Mouse (Mus musculus) ES-E14 (cell line): ENCODE results near the gene Arhgap19. TPM values are rescaled to one million over a fixed set of nuclear protein-coding genes. Genes with fewer than 3 reads are reported as not detected.

ENCODE experiments used
- DNase-seq: peaks from one replicate; pipeline ENCODE4 v3.0.0-alpha.2; 2013; ENCODE audit warnings: low read depth, low spot score
- H3K27ac ChIP-seq: 2 replicates; pipeline ENCODE4 v1.5.1; 2012; ENCODE audit warnings: low read depth, mild to moderate bottlenecking, low read length, moderate library complexity, mixed read lengths; ENCODE audit not compliant: poor library complexity, insufficient read depth, severe bottlenecking
- H3K36me3 ChIP-seq: 2 replicates; pipeline ENCODE4 v1.6.1; 2012; ENCODE audit warnings: mild to moderate bottlenecking, low read length, moderate library complexity, mixed read lengths; ENCODE audit not compliant: control insufficient read depth, poor library complexity, insufficient read depth, severe bottlenecking
- H3K4me1 ChIP-seq, 2 experiments: fragments of 150-350 bp in 1 of 2; sonication (generic) in 1 of 2; 2 replicates each; pipeline ENCODE4 v1.6.1; 2012; ENCODE audit warnings: low read length in 2 of 2, mild to moderate bottlenecking in 1 of 2, mixed read lengths in 1 of 2; ENCODE audit not compliant: control insufficient read depth in 2 of 2, insufficient read depth in 2 of 2, poor library complexity in 1 of 2
- H3K4me3 ChIP-seq, 2 experiments: fragments of 150-350 bp in 1 of 2; sonication (generic) in 1 of 2; 2 replicates each; pipeline ENCODE4 v1.5.1; 2012; ENCODE audit warnings: low read length in 2 of 2, low read depth in 1 of 2, mild to moderate bottlenecking in 1 of 2, mixed read lengths in 1 of 2; ENCODE audit not compliant: insufficient read depth in 1 of 2, poor library complexity in 1 of 2, severe bottlenecking in 1 of 2
- H3K9ac ChIP-seq: 2 replicates; pipeline ENCODE4 v1.6.1; 2012; ENCODE audit warnings: low read depth, mild to moderate bottlenecking, low read length, mixed read lengths; ENCODE audit not compliant: poor library complexity, insufficient read depth, severe bottlenecking
- H3K9me3 ChIP-seq: fragments of 150-350 bp; sonication (generic); 2 replicates; pipeline ENCODE4 v1.6.1; 2012; ENCODE audit warnings: low read depth, mild to moderate bottlenecking, low read length; ENCODE audit not compliant: control insufficient read depth, insufficient read depth
- CHD2 ChIP-seq: IDR thresholded peaks from 2 replicates; pipeline ENCODE4 v1.6.1; 2014; ENCODE audit warnings: mild to moderate bottlenecking, low read depth, low read length, inconsistent platforms
- HCFC1 ChIP-seq: IDR thresholded peaks from 2 replicates; pipeline ENCODE4 v1.6.1; 2012; ENCODE audit warnings: low read length, inconsistent platforms, borderline replicate concordance; ENCODE audit not compliant: insufficient read depth
- MAFK ChIP-seq: IDR thresholded peaks from 2 replicates; pipeline ENCODE4 v1.6.1; 2014; ENCODE audit warnings: mild to moderate bottlenecking, low read depth, low read length, inconsistent platforms; ENCODE audit not compliant: insufficient read depth
- ZC3H11A ChIP-seq: IDR thresholded peaks from 2 replicates; pipeline ENCODE4 v1.6.1; 2012; ENCODE audit warnings: low read depth, mild to moderate bottlenecking, inconsistent platforms, low read length, borderline replicate concordance
- ZNF384 ChIP-seq: IDR thresholded peaks from 2 replicates; pipeline ENCODE4 v1.6.1; 2012; ENCODE audit warnings: low read depth, low read length, inconsistent platforms
- in situ Hi-C, 2 experiments: fragments of 600-800 bp; cut with MboI; formaldehyde crosslinking; loops; one replicate each; pipeline ENCODE4 v1.15.1; 2025; ENCODE audit warnings: low sequenced_read_pairs in 2 of 2, inconsistent platforms in 1 of 2; ENCODE audit not compliant: unreplicated experiment in 2 of 2
- total RNA-seq: library from RNA; depleted of rRNA; stranded (reverse); fragments of 300-350 nt; gene quantifications from 2 replicates; pipeline ENCODE4 v1.2.3, GENCODE M21; 2012

The Arhgap19 gene
- total RNA-seq, 1 experiment = 31.7 TPM

DNA sequence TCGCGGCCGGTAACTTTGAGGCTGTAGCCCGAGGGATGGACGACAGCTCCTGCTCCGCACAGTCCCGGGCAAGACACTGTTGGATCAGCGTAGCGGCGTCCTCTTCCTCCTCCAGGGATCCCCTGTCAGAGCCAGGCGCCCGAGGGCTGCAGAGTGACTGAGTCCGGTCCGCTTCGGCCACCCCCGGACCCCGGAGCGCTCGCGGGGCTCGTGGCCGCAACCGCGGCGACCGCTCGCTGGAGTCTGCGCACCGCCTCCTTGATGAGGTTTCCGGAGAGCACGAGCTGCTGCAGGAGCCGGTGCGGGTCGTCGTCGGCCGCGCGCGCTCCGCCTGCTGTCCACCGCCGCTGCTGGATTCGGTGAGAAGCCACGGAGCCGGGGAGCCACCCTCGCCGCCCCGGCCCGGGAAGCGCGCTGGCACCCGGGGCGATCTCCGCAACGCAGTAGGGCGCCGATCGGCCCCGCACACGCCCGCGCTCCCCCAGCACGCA lies 45.3 kb upstream of the Arhgap19 start:
- no peak for DNase-seq
- H3K36me3 ChIP-seq = no peaks in the 10 kb centered on the region
- H3K9me3 ChIP-seq = no peaks in the 10 kb centered on the region
- peaks cover 0 to 17% of the 10 kb centered on the region in 2 experiments; a peak in 2 of 4 replicates for H3K4me1 ChIP-seq
- peak overlapping the region; percentile 60 for H3K9ac ChIP-seq
- no peak for TF ChIP-seq ZC3H11A
- TF ChIP-seq HCFC1 = no peak
- no peak for TF ChIP-seq ZNF384
- peak overlapping the region; percentile 74 to 83 for H3K4me3 ChIP-seq
- in situ Hi-C loops = no loop called here
- no peak overlapping the region for H3K27ac ChIP-seq

DNA sequence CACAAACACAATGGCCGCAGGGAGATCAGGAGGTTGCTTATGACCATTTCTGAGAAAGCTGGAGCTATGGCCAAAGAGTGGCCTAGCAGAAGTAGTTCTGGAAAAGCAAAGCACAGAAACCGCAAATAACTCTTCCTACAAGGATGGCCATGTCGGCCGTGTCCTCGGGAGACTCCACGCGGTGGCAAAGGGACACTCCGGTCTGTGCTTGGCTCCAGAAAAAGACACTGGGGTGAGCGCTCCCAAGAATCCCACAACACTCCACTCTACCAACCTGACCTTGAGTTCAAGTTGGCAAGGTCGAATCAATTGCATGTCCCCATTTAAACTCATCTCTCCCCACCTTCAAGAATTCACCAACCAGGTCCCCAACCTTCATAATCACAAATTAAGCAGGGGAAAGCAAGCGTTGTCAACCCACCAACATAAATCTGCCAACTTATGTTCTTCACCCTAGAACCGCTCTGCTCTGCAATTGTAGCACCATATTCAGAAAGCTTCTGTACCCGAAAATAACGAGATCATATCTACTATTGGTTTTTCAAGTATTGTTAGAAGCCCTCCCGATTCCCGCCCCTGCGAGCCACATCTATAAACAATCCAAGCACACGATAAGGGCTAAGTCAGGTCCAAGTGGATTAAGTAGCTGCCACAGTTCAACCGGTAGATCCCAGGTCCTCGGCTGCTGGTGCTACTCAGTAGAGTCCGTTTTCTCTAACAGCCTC lies 44.7 kb upstream of the Arhgap19 start:
- no peak overlapping the region for H3K27ac ChIP-seq
- no peak for DNase-seq
- TF ChIP-seq ZC3H11A = no peak
- TF ChIP-seq MAFK = no peak
- no peak for TF ChIP-seq CHD2
- TF ChIP-seq HCFC1 = no peak
- H3K4me3 ChIP-seq = peak overlapping the region; percentile 74 to 83
- in situ Hi-C loops = no loop called here
- peak overlapping the region; percentile 60 for H3K9ac ChIP-seq
- H3K4me1 ChIP-seq = peaks cover 0 to 17% of the 10 kb centered on the region in 2 experiments; a peak in 2 of 4 replicates
- no peaks in the 10 kb centered on the region for H3K9me3 ChIP-seq
- no peaks in the 10 kb centered on the region for H3K36me3 ChIP-seq

DNA sequence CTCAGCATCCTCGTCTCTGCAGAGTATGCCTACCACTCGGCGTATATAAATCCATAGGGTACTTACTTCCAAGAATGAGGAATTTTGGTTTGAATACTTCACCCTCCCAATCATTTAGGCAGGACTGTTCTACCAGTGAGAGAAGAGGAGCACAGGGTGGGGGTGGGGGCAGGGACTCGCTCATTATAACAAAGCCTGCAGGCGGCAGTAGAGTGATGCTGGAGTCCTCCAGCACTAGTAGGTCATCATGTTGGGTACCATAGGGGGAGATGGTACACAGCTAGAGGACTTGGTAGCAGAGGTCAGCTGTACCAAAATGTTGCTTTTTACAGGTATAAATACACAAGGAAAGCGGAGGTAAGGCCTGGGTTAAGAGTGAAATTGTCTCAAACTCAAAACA lies 42.5 kb upstream of the Arhgap19 start:
- DNase-seq = no peak
- Histone ChIP-seq H3K4me3 (no peak overlapping the region), H3K4me1 (peaks cover 0 to 5% of the 10 kb centered on the region in 2 experiments; a peak in 1 of 4 replicates), H3K9me3 (no peaks in the 10 kb centered on the region), H3K9ac (no peak overlapping the region), H3K36me3 (no peaks in the 10 kb centered on the region), H3K27ac (no peak overlapping the region)
- no peak for TF ChIP-seq ZNF384
- no peak for TF ChIP-seq HCFC1
- 0 out of 2 replicates have a peak, but pooled peaks have one; percentile 16 for TF ChIP-seq ZC3H11A
- in situ Hi-C loops = no loop called here

DNA sequence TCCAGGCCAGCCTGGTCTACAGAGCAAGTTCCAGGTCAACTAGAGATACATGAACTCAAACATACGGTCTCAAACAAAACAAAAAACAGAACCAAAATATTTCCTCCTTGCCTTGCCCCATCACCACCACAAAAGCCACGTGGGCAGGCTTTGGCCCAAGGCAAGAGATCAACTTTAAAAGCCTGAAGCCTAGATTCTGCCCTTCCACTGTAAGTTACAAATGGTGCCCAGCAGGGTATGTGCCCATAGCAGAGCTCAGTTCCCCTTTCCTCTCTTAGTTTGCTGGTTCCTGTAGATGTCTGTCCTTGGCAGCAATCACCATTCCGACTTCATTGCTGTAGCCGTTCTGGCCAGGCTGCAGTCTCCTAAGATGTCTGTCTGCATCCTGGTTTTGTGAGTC lies 40.9 kb upstream of the Arhgap19 start:
- in situ Hi-C loops = no loop called here
- H3K36me3 ChIP-seq = no peaks in the 10 kb centered on the region
- no peaks in the 10 kb centered on the region for H3K9me3 ChIP-seq
- TF ChIP-seq ZC3H11A = no peak
- TF ChIP-seq HCFC1 = no peak
- TF ChIP-seq CHD2 = no peak
- H3K4me1 ChIP-seq = peaks cover 0 to 5% of the 10 kb centered on the region in 2 experiments; a peak in 1 of 4 replicates
- no peak for DNase-seq
- H3K9ac ChIP-seq = no peak overlapping the region
- no peak overlapping the region for H3K4me3 ChIP-seq
- H3K27ac ChIP-seq = no peak overlapping the region

DNA sequence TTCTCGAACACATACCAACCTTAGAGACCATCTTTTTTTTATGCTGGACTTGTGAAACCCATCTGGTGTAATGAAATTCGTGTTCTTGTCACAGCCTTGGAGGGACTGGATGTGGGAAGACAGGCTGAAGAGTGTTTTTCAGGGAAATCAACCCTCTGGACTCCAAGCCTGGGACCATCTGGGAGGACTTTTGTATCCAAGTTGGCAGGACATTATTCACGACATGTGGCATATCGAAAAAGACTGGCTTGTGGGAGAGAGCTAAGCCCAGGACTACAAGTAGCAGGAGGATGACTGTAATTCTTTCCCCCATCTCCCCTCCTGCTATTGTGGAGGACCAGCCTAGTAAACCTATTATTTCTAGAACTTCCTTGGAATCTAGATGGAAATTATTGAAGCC lies 40.3 kb upstream of the Arhgap19 start:
- Histone ChIP-seq H3K9ac (no peak overlapping the region), H3K36me3 (no peaks in the 10 kb centered on the region), H3K9me3 (no peaks in the 10 kb centered on the region), H3K4me3 (no peak overlapping the region), H3K4me1 (peaks cover 0 to 5% of the 10 kb centered on the region in 2 experiments; a peak in 1 of 4 replicates), H3K27ac (no peak overlapping the region)
- no peak for TF ChIP-seq HCFC1
- no peak for TF ChIP-seq CHD2
- TF ChIP-seq ZNF384 = no peak
- no peak for TF ChIP-seq MAFK
- TF ChIP-seq ZC3H11A = no peak
- no peak for DNase-seq
- in situ Hi-C loops = no loop called here
